Mouse (Mus musculus) fibroblast of lung, adult 2 months (primary cell): ENCODE results near the gene Plekha6.

Source experiments
- DNase-seq: peaks from one replicate; pipeline ENCODE4 v3.0.0-alpha.2; 2011; ENCODE audit warnings: low read depth

The Plekha6 gene

DNA sequence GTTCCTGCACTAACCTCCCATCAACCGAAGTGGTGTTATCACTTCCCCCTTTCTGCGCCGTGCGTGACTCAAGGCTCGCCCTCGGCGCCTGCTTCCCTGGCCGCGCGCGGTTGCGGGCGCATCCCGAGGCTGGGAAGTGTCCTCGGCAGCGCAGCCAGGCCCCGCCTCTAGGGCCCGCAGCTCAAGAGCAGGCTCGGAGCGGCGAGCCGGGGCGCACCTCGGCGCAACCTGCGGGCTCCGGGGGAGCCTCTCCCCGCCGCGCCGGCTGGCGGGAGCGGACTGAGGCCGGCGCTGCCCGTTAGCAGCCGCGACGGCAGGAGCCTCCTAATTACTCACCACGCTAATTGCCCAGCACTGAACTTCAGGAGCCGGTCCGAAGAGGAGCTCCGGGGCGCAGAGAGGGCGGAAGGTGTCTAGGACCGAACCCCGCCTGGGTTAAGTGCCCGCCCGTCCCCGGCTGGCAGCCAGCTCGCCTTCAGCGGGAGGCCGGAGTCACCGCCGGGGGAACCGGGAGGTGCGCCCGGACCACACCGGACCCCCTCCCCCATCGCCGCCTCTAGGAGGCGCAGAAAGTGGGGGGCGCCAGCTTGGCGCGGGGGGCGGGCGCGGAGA lies at the start of gene Plekha6:
TSS of gene Plekha6 (plus strand) at position 391 of the 612 bp plus-strand sequence.
- no peak for DNase-seq

GRCm38 (mm10) chr1:133116108-133116507 lies 47.9 kb upstream of the Plekha6 start:
- no peak for DNase-seq

GRCm38 (mm10) chr1:133118127-133118526 lies 45.9 kb upstream of the Plekha6 start:
- DNase-seq: no peak

GRCm38 (mm10) chr1:133118844-133119243 lies 45.2 kb upstream of the Plekha6 start:
- DNase-seq: no peak

- DNase-seq: peak; percentile 46
These were observed 43.9 kb upstream of the Plekha6 start for GRCm38 (mm10) chr1:133119931-133120712.

DNA sequence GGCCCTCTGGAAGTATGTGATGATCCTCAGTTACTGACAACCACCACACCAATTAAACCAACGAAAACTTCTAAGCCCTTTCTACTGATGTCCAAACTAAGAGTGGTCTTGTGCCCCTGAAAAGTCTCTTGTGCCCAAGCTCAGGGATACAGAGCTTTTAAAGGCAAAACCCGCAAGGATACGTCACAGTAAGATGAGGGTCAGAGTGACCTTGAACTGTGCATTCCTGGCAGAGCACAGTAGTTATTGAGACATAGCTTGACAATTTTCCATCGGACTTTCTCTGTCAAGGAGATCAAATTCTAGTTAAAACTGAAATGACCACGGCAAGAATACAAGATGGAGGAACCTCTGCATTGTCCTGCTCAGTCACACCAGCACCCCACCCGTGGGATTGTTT lies 42.8 kb upstream of the Plekha6 start:
- DNase-seq: no peak

GRCm38 (mm10) chr1:133124137-133124536 lies 39.9 kb upstream of the Plekha6 start:
- no peak for DNase-seq

DNA sequence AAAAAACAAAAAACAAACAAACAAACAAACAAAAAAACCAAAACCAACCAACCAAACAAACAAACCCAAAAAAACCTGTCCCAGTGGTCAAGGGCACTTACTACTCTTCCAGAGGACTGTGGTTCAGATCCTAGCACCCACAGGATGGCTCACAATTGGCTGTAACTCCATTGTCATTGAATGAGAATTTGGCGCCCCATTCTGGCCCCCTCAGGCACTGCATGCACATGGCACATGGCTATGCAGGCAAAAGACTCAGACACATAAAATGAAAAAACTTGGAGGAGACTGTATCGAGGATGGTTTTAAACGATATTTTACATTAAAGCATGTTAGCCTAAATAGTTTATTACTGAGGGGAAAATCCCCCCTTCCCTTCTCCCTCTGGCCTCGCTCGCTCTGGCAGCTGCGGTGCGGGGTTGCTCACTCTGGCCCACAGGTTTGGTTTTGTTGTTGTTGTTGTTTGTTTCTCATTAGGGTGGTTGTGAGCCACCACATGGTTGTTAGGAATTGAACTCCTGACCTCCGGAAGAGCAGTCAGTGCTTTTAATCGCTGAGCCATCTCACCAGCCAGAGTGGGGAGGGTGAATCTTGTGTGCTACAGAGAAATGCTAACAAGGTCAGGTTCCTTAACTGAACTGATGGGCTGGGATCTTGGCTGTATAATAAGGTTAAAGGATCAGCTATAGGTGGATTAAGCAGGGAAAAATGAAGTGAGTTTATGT lies 38.2 kb upstream of the Plekha6 start:
- no peak for DNase-seq

DNA sequence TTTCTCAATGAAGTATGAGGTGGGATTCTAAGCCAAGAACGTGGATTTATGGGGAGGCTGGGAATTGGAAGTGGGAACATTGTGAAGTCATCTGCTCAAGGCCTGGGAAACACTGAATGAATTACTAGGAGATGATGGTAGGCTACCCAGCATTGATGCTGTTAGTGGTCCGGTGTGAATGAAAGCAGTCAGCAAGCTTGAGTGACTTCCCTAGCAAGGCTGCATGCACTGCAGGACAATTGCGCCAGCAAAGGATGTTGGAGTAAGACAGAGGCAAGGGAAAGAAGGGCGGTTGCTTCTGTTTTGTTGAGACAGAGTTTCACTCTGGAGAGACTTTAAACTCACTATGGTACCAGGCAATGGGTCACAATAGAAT lies 37.7 kb upstream of the Plekha6 start:
- DNase-seq: no peak

GRCm38 (mm10) chr1:133127328-133127727 lies 36.7 kb upstream of the Plekha6 start:
- DNase-seq: no peak

GRCm38 (mm10) chr1:133129471-133130221 lies 34.4 kb upstream of the Plekha6 start:
- DNase-seq: no peak

- peak; percentile 99 for DNase-seq
These were observed 33.1 kb upstream of the Plekha6 start, which contains the start of gene Ppp1r15b for GRCm38 (mm10) chr1:133130638-133131560. TSS of gene Ppp1r15b (plus strand) at chr1:133131143.

GRCm38 (mm10) chr1:133131561-133131905 lies 32.5 kb upstream of the Plekha6 start:
- DNase-seq: no peak

DNA sequence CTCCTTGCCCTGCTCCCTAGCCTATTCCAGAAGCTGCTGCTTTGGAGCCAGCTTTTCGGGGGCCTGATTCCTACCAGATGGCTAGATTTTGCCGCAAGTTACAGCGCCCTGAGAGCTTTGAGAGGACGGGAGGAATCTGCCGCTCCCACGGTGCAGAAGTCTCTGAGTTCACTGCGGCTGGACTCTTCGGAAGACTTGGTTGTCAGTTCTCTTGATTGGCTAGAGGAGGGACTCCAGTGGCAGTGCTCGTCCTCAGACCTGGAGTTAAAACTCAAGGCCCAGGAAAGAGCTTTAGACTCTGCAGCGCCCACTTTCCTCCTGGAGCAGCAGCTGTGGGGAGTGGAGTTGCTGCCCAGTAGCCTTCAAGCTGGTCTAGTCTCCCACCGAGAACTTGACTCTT lies 32.1 kb upstream of the Plekha6 start:
- no peak for DNase-seq

DNA sequence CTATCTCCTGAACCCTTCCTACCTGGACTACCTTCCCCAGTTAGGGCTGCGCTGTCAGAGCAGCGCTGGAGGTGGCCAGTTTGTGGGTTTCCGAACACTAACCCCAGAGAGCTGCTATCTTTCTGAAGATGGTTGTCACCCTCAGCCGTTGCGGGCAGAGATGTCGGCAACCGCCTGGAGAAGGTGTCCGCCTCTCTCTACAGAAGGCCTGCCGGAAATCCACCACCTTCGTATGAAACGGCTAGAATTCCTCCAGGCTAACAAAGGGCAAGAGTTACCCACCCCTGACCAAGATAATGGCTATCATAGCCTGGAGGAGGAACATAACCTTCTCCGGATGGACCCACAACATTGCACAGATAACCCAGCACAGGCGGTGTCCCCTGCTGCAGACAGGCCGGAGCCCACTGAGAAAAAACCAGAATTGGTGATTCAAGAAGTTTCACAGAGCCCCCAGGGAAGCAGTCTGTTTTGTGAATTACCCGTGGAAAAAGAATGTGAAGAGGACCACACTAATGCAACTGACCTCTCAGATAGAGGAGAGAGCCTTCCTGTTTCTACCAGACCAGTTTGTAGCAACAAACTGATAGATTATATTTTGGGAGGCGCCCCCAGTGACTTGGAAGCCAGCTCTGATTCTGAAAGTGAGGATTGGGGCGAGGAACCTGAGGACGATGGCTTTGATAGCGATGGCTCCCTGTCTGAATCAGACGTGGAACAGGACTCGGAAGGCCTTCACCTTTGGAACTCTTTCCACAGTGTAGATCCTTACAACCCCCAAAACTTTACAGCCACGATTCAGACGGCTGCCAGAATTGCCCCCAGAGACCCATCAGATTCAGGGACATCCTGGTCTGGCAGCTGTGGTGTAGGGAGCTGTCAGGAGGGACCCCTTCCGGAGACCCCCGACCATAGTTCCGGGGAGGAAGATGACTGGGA lies 31.4 kb upstream of the Plekha6 start:
- DNase-seq: no peak

GRCm38 (mm10) chr1:133133425-133133824 lies 30.6 kb upstream of the Plekha6 start:
- DNase-seq: no peak

- DNase-seq: no peak
These were observed 29.9 kb upstream of the Plekha6 start for GRCm38 (mm10) chr1:133134071-133134470.

DNA sequence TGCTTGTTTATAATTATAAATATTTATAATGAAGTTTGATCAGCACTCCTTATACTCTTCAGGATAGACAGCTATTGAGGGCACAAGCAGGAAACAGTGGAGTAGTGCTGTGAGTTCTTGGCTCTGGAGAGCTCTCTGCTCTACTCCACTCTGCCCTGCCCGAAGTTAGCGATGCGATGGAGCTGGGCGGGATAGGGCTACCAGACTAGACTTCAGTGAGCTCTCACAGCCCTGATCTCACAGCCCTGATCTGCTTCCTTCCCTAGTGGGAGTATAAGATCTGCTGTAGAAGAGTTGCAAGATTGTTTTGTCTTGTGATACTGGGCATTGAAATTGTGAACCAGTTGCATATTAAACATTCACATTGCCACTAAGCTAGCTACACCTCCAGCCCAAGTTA lies 29.1 kb upstream of the Plekha6 start:
- no peak for DNase-seq

DNA sequence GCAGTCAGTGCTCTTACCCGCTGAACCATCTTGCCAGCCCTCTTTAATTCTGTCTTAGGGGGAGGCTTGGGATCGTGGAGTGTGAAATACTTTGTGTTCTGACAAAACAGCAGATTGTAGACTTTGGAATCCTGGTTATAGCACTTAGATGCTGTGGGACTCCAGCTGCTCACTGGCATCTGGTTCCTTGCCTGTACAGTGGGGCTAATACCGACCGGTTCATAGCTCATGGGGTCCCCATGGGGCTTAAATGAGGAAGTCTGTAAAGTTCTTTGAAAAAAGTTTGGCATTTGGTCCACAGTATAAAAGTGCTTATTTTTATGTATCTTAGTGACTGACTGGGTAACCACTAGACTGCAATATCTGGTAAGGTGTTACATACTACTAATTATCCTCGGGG lies 28.2 kb upstream of the Plekha6 start:
- DNase-seq: no peak

DNA sequence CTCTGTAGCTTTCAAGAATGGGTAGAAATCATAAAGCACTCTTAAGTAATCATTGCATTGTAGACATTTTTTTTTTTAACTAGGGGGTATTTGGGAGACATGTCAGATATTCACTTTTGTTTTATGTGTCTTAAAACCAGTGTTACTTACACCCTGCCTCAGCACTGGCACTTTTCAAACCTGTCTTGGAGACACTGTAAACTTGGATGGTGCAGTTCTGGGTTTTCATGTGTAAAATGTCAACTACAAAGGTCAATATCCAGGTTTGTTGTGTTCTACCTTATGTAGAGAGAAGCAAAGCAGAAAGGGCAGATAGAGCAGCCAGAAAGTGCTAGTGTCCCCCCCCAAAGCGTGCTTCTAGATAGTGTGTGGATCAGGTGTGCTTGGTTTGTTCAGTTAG lies 25.6 kb upstream of the Plekha6 start:
- no peak for DNase-seq
